Mouse (Mus musculus): ENCODE results near the gene Olfr872. TPM values are rescaled to one million over a fixed set of nuclear protein-coding genes. Genes with fewer than 3 reads are reported as not detected.

Gene Olfr872
- polyA plus RNA-seq, 1 experiment, result 0.37 TPM

GRCm38 (mm10) chr9:20298232-20298631 is 61.3 kb downstream of the Olfr872 start, which contains the start of gene Olfr873:
Olfr873 (plus strand) TSS chr9:20298532.
- no peaks in the 10 kb centered on the region for H3K36me3 ChIP-seq (ENCODE audit: control insufficient read depth, insufficient read depth, low read length)
- H3K27ac ChIP-seq (ENCODE audit: control insufficient read depth, insufficient read depth, low read depth, low read length), result no peak within 1 kb of the TSS
- TF ChIP-seq POLR2A (IDR thresholded peaks at IDR 0.05; ENCODE audit: control insufficient read depth, low read depth, low read length) (no peak), CTCF (IDR thresholded peaks at IDR 0.05; ENCODE audit: control insufficient read depth, insufficient read depth, insufficient replicate concordance, low read depth, low read length) (no peak)

More at GRCm38 (mm10) chr9:20298232-20298631, 61.3 kb downstream of the Olfr872 start, which contains the start of gene Olfr873:
- Histone ChIP-seq H3K4me3 (ENCODE audit: control insufficient read depth, low read depth, low read length) (no peak within 1 kb of the TSS), H3K4me1 (ENCODE audit: control insufficient read depth, insufficient read depth, low read length) (no peaks in the 10 kb centered on the region), H3K27me3 (ENCODE audit: control insufficient read depth, insufficient read depth, low read length) (no peaks in the 10 kb centered on the region)

Other genes starting within 250 kb of the Olfr872 start
- gene Olfr866, start 209.1 kb upstream of the Olfr872 start, polyA plus RNA-seq (2012; rRNA removed), result not detected in 2 replicates
- gene Olfr867, start 179.6 kb upstream of the Olfr872 start, polyA plus RNA-seq (2012; rRNA removed), result not detected in 2 replicates
- not detected in 2 replicates for gene Olfr868, start 138.5 kb upstream of the Olfr872 start, polyA plus RNA-seq (2012; rRNA removed)
- gene Olfr869, start 108.1 kb upstream of the Olfr872 start, polyA plus RNA-seq (2012; rRNA removed), result not detected in 2 replicates
- not detected in 2 replicates for gene Olfr870, start 63.1 kb upstream of the Olfr872 start, polyA plus RNA-seq (2012; rRNA removed)
- gene Olfr871, start 24.9 kb upstream of the Olfr872 start, polyA plus RNA-seq (2012; rRNA removed), result not detected in 2 replicates
- 0.15 TPM in 1 of 2 replicates, not detected in the other for gene Olfr39, start 45.2 kb downstream of the Olfr872 start, polyA plus RNA-seq (2012; rRNA removed)
- 0.06 and 0.23 TPM in 2 replicates for gene Olfr873, start 61.4 kb downstream of the Olfr872 start, polyA plus RNA-seq (2012; rRNA removed)
- gene Olfr18, start 99.0 kb downstream of the Olfr872 start, polyA plus RNA-seq (2012; rRNA removed), result not detected in 2 replicates
- 26.5 and 28.8 TPM in 2 replicates for gene Zfp560, start 148.1 kb downstream of the Olfr872 start, polyA plus RNA-seq (2012; rRNA removed)
- 1.5 and 2.3 TPM in 2 replicates for gene Zfp26, start 223.0 kb downstream of the Olfr872 start, polyA plus RNA-seq (2012; rRNA removed)

Measured in testis, adult 2 months (tissue).